Mouse (Mus musculus) hindbrain, embryonic 11.5 days (tissue): ENCODE results near the gene Rnf186. TPM values are rescaled to one million over a fixed set of nuclear protein-coding genes. Genes with fewer than 3 reads are reported as not detected.

ENCODE experiments used
- ATAC-seq: fragments of 200-750 bp; cut with Nextera tagmentation; 2 replicates; pipeline ENCODE4 v1.8.0; 2017; ENCODE audit warnings: mild to moderate bottlenecking, moderate TSS enrichment, moderate library complexity; ENCODE audit not compliant: low FRiP score
- DNase-seq: peaks from one replicate; pipeline ENCODE4 v3.0.0-alpha.2; 2015; ENCODE audit warnings: low spot score
- H3K27ac ChIP-seq: fragments of 300-500 bp; sonication (generic); 2 replicates; pipeline ENCODE4 v1.5.1; 2014; ENCODE audit warnings: mild to moderate bottlenecking, low read depth, low read length
- H3K27me3 ChIP-seq: fragments of 300-500 bp; sonication (generic); 2 replicates; pipeline ENCODE4 v1.6.1; 2014; ENCODE audit warnings: mild to moderate bottlenecking, low read length, moderate library complexity, mixed read lengths; ENCODE audit not compliant: control insufficient read depth, insufficient read depth
- H3K36me3 ChIP-seq: fragments of 300-500 bp; sonication (generic); 2 replicates; pipeline ENCODE4 v1.6.1; 2014; ENCODE audit warnings: mild to moderate bottlenecking, low read length, moderate library complexity, mixed read lengths; ENCODE audit not compliant: control insufficient read depth, insufficient read depth
- H3K4me1 ChIP-seq: fragments of 300-500 bp; sonication (generic); replicated peaks from 2 replicates; pipeline ENCODE4 v1.6.1; 2014; ENCODE audit warnings: low read length, mixed read lengths; ENCODE audit not compliant: control insufficient read depth, insufficient read depth
- H3K4me2 ChIP-seq: fragments of 300-500 bp; sonication (generic); replicated peaks from 2 replicates; pipeline ENCODE4 v1.6.1; 2014; ENCODE audit warnings: mild to moderate bottlenecking, low read depth, low read length
- H3K4me3 ChIP-seq: fragments of 300-500 bp; sonication (generic); 2 replicates; pipeline ENCODE4 v1.5.1; 2014; ENCODE audit warnings: low read depth, low read length
- H3K9ac ChIP-seq: fragments of 300-500 bp; sonication (generic); 2 replicates; pipeline ENCODE4 v1.6.1; 2014; ENCODE audit warnings: low read depth, low read length
- H3K9me3 ChIP-seq: fragments of 300-500 bp; sonication (generic); 2 replicates; pipeline ENCODE4 v1.6.1; 2016; ENCODE audit warnings: low read length; ENCODE audit not compliant: control insufficient read depth
- WGBS: fragments of 180-500 bp; shearing (Covaris S2); extraction: QIAGEN DNeasy Blood & Tissue Kit; methylation state at CpG from one replicate; pipeline ENCODE4 v1.1.7; 2014; 5-methylcytosine and 5-hydroxymethylcytosine counted together
- polyA plus RNA-seq: library from polyadenylated mRNA; unstranded; fragments of >200 nt; fragmentation: Nextera tagmentation; extraction: Ambion mirVana; gene quantifications from 2 replicates; pipeline ENCODE4 v1.2.1, GENCODE M21; 2014

Gene Rnf186
- polyA plus RNA-seq, 1 experiment from 2014 or later, result not detected

- no peak overlapping the region for H3K27ac ChIP-seq
Measured at GRCm38 (mm10) chr4:138996410-138996809, 29.5 kb downstream of the Rnf186 start.

GRCm38 (mm10) chr4:138997121-138997520 is 30.2 kb downstream of the Rnf186 start:
- Histone ChIP-seq H3K4me2 (no peak overlapping the region), H3K4me1 (no peaks in the 10 kb centered on the region), H3K9me3 (no peaks in the 10 kb centered on the region), H3K27me3 (no peaks in the 10 kb centered on the region), H3K36me3 (no peaks in the 10 kb centered on the region), H3K9ac (no peak overlapping the region), H3K27ac (no peak overlapping the region), H3K4me3 (no peak overlapping the region)
- DNase-seq, result no peak
- ATAC-seq, result no peak
- WGBS, result 90% methylated on average over 4 of the region's 4 CpGs

More at GRCm38 (mm10) chr4:138996410-138996809, 29.5 kb downstream of the Rnf186 start:
- no peaks in the 10 kb centered on the region for H3K27me3 ChIP-seq
- no peak for ATAC-seq
- 79% methylated on average over 5 of the region's 5 CpGs for WGBS
- no peaks in the 10 kb centered on the region for H3K36me3 ChIP-seq
- no peak for DNase-seq
- H3K4me1 ChIP-seq, result no peaks in the 10 kb centered on the region
- no peak overlapping the region for H3K4me2 ChIP-seq
- no peak overlapping the region for H3K9ac ChIP-seq
- H3K9me3 ChIP-seq, result no peaks in the 10 kb centered on the region
- H3K4me3 ChIP-seq, result no peak overlapping the region

- H3K27me3 ChIP-seq, result no peaks in the 10 kb centered on the region
- H3K36me3 ChIP-seq, result no peaks in the 10 kb centered on the region
- no peak for ATAC-seq
- H3K4me1 ChIP-seq, result no peaks in the 10 kb centered on the region
- 84% methylated on average over 11 of the region's 11 CpGs for WGBS
- no peak for DNase-seq
- H3K27ac ChIP-seq, result no peak overlapping the region
- no peak overlapping the region for H3K4me3 ChIP-seq
- H3K4me2 ChIP-seq, result no peak overlapping the region
- H3K9ac ChIP-seq, result no peak overlapping the region
- no peaks in the 10 kb centered on the region for H3K9me3 ChIP-seq
Measured at GRCm38 (mm10) chr4:138998611-138999010, 31.7 kb downstream of the Rnf186 start.

- no peaks in the 10 kb centered on the region for H3K9me3 ChIP-seq
Measured at GRCm38 (mm10) chr4:139001026-139001425, 34.1 kb downstream of the Rnf186 start.

GRCm38 (mm10) chr4:139001433-139001832 is 34.5 kb downstream of the Rnf186 start:
- Histone ChIP-seq H3K4me2 (no peak overlapping the region), H3K9me3 (no peaks in the 10 kb centered on the region), H3K36me3 (no peaks in the 10 kb centered on the region), H3K27ac (no peak overlapping the region), H3K9ac (no peak overlapping the region), H3K4me3 (no peak overlapping the region), H3K27me3 (no peaks in the 10 kb centered on the region), H3K4me1 (no peaks in the 10 kb centered on the region)
- DNase-seq, result peak; percentile 11
- WGBS, result 28% methylated on average over 6 of the region's 6 CpGs
- no peak for ATAC-seq

More at GRCm38 (mm10) chr4:139001026-139001425, 34.1 kb downstream of the Rnf186 start:
- no peaks in the 10 kb centered on the region for H3K36me3 ChIP-seq
- WGBS, result 45% methylated on average over 2 of the region's 2 CpGs
- H3K4me3 ChIP-seq, result no peak overlapping the region
- no peak overlapping the region for H3K9ac ChIP-seq
- ATAC-seq, result no peak
- H3K27ac ChIP-seq, result no peak overlapping the region
- no peak for DNase-seq
- no peaks in the 10 kb centered on the region for H3K4me1 ChIP-seq
- H3K27me3 ChIP-seq, result no peaks in the 10 kb centered on the region
- no peak overlapping the region for H3K4me2 ChIP-seq

- no peak for DNase-seq
- no peak overlapping the region for H3K27ac ChIP-seq
- H3K9ac ChIP-seq, result no peak overlapping the region
- no peaks in the 10 kb centered on the region for H3K27me3 ChIP-seq
- no peak for ATAC-seq
- no peak overlapping the region for H3K4me3 ChIP-seq
- H3K9me3 ChIP-seq, result no peaks in the 10 kb centered on the region
- 64% methylated on average over 8 of the region's 8 CpGs for WGBS
- H3K4me2 ChIP-seq, result no peak overlapping the region
- peaks cover 3% of the 10 kb centered on the region; the same call in 1 of the 2 replicates for H3K4me1 ChIP-seq
- H3K36me3 ChIP-seq, result no peaks in the 10 kb centered on the region
Measured at GRCm38 (mm10) chr4:139004067-139004466, 37.2 kb downstream of the Rnf186 start.

GRCm38 (mm10) chr4:139005214-139005613 is 38.3 kb downstream of the Rnf186 start:
- Histone ChIP-seq H3K4me1 (peaks cover 3% of the 10 kb centered on the region; the same call in 1 of the 2 replicates), H3K27me3 (no peaks in the 10 kb centered on the region), H3K9ac (no peak overlapping the region), H3K4me3 (no peak overlapping the region), H3K36me3 (no peaks in the 10 kb centered on the region), H3K4me2 (no peak overlapping the region), H3K9me3 (no peaks in the 10 kb centered on the region), H3K27ac (no peak overlapping the region)
- ATAC-seq, result no peak
- 70% methylated on average over 5 of the region's 6 CpGs for WGBS
- DNase-seq, result no peak

- DNase-seq, result no peak
- Histone ChIP-seq H3K27me3 (no peaks in the 10 kb centered on the region), H3K36me3 (no peaks in the 10 kb centered on the region), H3K9ac (no peak overlapping the region), H3K4me3 (no peak overlapping the region), H3K4me1 (peaks cover 3% of the 10 kb centered on the region; the same call in 1 of the 2 replicates), H3K4me2 (no peak overlapping the region), H3K27ac (no peak overlapping the region), H3K9me3 (no peaks in the 10 kb centered on the region)
- ATAC-seq, result no peak
- 83% methylated on average over 3 of the region's 3 CpGs for WGBS
Measured at GRCm38 (mm10) chr4:139007353-139007752, 40.4 kb downstream of the Rnf186 start.

GRCm38 (mm10) chr4:139007981-139008536 is 41.1 kb downstream of the Rnf186 start:
- WGBS, result 47% methylated on average over 6 of the region's 6 CpGs
- peak; percentile 15 for DNase-seq
- H3K27ac ChIP-seq, result no peak overlapping the region

More at GRCm38 (mm10) chr4:139007981-139008536, 41.1 kb downstream of the Rnf186 start:
- Histone ChIP-seq H3K9ac (no peak overlapping the region), H3K4me2 (no peak overlapping the region), H3K4me3 (no peak overlapping the region), H3K4me1 (peaks cover 3% of the 10 kb centered on the region; the same call in 1 of the 2 replicates), H3K9me3 (no peaks in the 10 kb centered on the region), H3K36me3 (no peaks in the 10 kb centered on the region), H3K27me3 (no peaks in the 10 kb centered on the region)
- ATAC-seq, result no peak; the same call in 1 of the 2 replicates
